ENCODE assay signal across 8 mouse cellular contexts in the genomic region with DNA sequence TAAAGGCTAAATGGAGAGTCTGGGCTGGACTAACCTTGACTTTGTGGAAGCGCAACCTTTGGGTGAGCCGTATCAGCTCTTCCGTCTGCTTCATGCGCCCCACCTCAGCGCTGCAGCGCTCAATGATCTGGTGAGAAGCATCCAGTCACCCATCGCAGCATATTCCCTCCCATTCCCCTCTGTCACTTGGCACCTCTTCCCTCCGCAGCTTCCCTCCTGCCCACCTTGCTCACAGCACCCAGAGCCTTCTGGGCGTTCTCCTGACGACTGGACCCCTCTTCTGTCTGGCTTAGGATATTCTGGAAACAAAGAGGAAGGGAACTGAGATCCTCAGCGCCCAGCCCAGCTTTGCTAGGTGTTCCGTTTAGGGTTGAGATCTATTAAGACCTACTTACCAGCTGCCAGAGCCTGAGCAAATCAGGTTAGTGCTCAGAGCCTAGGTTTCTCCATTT. TPM values are rescaled to one million over a fixed set of nuclear protein-coding genes. Genes with fewer than 3 reads are reported as not detected.
DNase-seq lines count a peak whose midpoint lies in the region; ATAC-seq lines count a peak whose summit lies in the region.
"Had no signal": no experiment of that assay in that cellular context is flagged by ENCODE, and none has a peak within 500 bp of the region (broad histone marks: within the 10 kb centered on the region; RNA-seq: fewer than 3 reads in every experiment).

No protein-coding gene starts in this region.

- peak overlapping the region; percentile 18 for H3K4me3 ChIP-seq in forebrain, embryonic 14.5 days (ENCODE audit: low read depth, low read length)
- H3K4me3 ChIP-seq in midbrain, embryonic 15.5 days: peak overlapping the region; percentile 47
- no peak overlapping the region for H3K4me3 ChIP-seq in liver, embryonic 12.5 days

- peak; percentile 58 for DNase-seq in ES-CJ7 (ENCODE audit: low read depth, low spot score)
- peak; percentile 88 for DNase-seq in brain, adult 2 months (ENCODE audit: low read depth, low spot score)
- peak; percentile 53 for DNase-seq in forebrain, embryonic 14.5 days (ENCODE audit: low spot score)
- no peak for DNase-seq in thymus, postnatal 0 days (ENCODE audit: low spot score)
- DNase-seq in embryo, embryonic 11 days: no peak
- DNase-seq: spleen, adult 18-20 months had no signal

- no peaks in the 10 kb centered on the region for H3K4me1 ChIP-seq in forebrain, embryonic 14.5 days (ENCODE audit: control insufficient read depth, insufficient read depth, low read length)
- peaks cover 17% of the 10 kb centered on the region for H3K4me1 ChIP-seq in midbrain, embryonic 15.5 days
- 0 out of 2 replicates have a peak, but pooled peaks cover 5% of the 10 kb centered on the region for H3K4me1 ChIP-seq in liver, embryonic 12.5 days

- peak; percentile 48 for ATAC-seq in forebrain, embryonic 14.5 days
- ATAC-seq in midbrain, embryonic 15.5 days (replicated peaks): peak; percentile 90
- no peak for ATAC-seq in liver, embryonic 12.5 days

- H3K27me3 ChIP-seq in forebrain, embryonic 14.5 days (replicated peaks; ENCODE audit: control insufficient read depth, insufficient read depth, low read length): 0 out of 2 replicates have a peak, but pooled peaks cover 3% of the 10 kb centered on the region
- no peaks in the 10 kb centered on the region; the same call in 1 of the 2 replicates for H3K27me3 ChIP-seq in midbrain, embryonic 15.5 days (replicated peaks)
- H3K27me3 ChIP-seq in liver, embryonic 12.5 days (replicated peaks): peaks cover 34% of the 10 kb centered on the region

- no peaks in the 10 kb centered on the region for H3K36me3 ChIP-seq in forebrain, embryonic 14.5 days (ENCODE audit: control insufficient read depth, insufficient read depth, low read length)
- H3K36me3 ChIP-seq in midbrain, embryonic 15.5 days (replicated peaks): no peaks in the 10 kb centered on the region
- no peaks in the 10 kb centered on the region for H3K36me3 ChIP-seq in liver, embryonic 12.5 days

- peak overlapping the region; percentile 52 for H3K9ac ChIP-seq in forebrain, embryonic 14.5 days (ENCODE audit: low read length)
- H3K9ac ChIP-seq in midbrain, embryonic 15.5 days: peak overlapping the region; percentile 43
- H3K9ac ChIP-seq in liver, embryonic 12.5 days: no peak overlapping the region

- H3K27ac ChIP-seq in forebrain, embryonic 14.5 days (ENCODE audit: low read depth, low read length): peak overlapping the region; percentile 28; the same call in 1 of the 2 replicates
- H3K27ac ChIP-seq in midbrain, embryonic 15.5 days: peak overlapping the region; percentile 91
- H3K27ac ChIP-seq in liver, embryonic 12.5 days: no peak overlapping the region

- WGBS in forebrain, embryonic 14.5 days: 7% methylated on average over 12 of the region's 12 CpGs
- 6% methylated on average over 12 of the region's 12 CpGs for WGBS in midbrain, embryonic 15.5 days
- 47% methylated on average over 12 of the region's 12 CpGs for WGBS in liver, embryonic 12.5 days (ENCODE audit: insufficient replicate concordance)

- no peaks in the 10 kb centered on the region for H3K9me3 ChIP-seq in forebrain, embryonic 14.5 days (replicated peaks; ENCODE audit: control insufficient read depth, low read length)
- no peaks in the 10 kb centered on the region for H3K9me3 ChIP-seq in midbrain, embryonic 15.5 days
- no peaks in the 10 kb centered on the region for H3K9me3 ChIP-seq in liver, embryonic 12.5 days (replicated peaks)

- peak overlapping the region; percentile 39 for H3K4me2 ChIP-seq in forebrain, embryonic 14.5 days (ENCODE audit: low read length)
- H3K4me2 ChIP-seq in midbrain, embryonic 15.5 days: peak overlapping the region; percentile 55
- no peak overlapping the region for H3K4me2 ChIP-seq in liver, embryonic 12.5 days

RNA-seq across cellular contexts. Expression of gene Arhgef15, which starts 9.7 kb away (rescaled TPM):
- polyA plus RNA-seq in forebrain, embryonic 14.5 days (2014; fragmentation: Nextera tagmentation; extraction: Ambion mirVana): 5.8 and 6.3 TPM in 2 replicates
- polyA plus RNA-seq in midbrain, embryonic 15.5 days (2015; fragmentation: Nextera tagmentation; extraction: Ambion mirVana): 24.2 and 28.7 TPM in 2 replicates
- 2.9 and 3.0 TPM in 2 replicates for polyA plus RNA-seq in liver, embryonic 12.5 days (2016; fragmentation: Nextera tagmentation; extraction: Ambion mirVana)
- 1.0 and 1.1 TPM in 2 replicates for polyA plus RNA-seq in thymus, postnatal 0 days (2015; fragmentation: Nextera tagmentation; extraction: Ambion mirVana)

RNA-seq across cellular contexts. Expression of gene Slc25a35, which starts 20.4 kb away (rescaled TPM):
- 0.75 and 1.2 TPM in 2 replicates for polyA plus RNA-seq in forebrain, embryonic 14.5 days (2014; fragmentation: Nextera tagmentation; extraction: Ambion mirVana)
- 1.3 and 1.6 TPM in 2 replicates for polyA plus RNA-seq in midbrain, embryonic 15.5 days (2015; fragmentation: Nextera tagmentation; extraction: Ambion mirVana)
- polyA plus RNA-seq in liver, embryonic 12.5 days (2016; fragmentation: Nextera tagmentation; extraction: Ambion mirVana): 0.87 and 0.90 TPM in 2 replicates
- polyA plus RNA-seq in thymus, postnatal 0 days (2015; fragmentation: Nextera tagmentation; extraction: Ambion mirVana): 4.0 and 4.8 TPM in 2 replicates

RNA-seq across cellular contexts. Expression of gene Odf4, which starts 20.7 kb away (rescaled TPM):
- polyA plus RNA-seq in forebrain, embryonic 14.5 days (2014; fragmentation: Nextera tagmentation; extraction: Ambion mirVana): 0.23 TPM in 1 of 2 replicates, not detected in the other
- 0.60 and 0.84 TPM in 2 replicates for polyA plus RNA-seq in midbrain, embryonic 15.5 days (2015; fragmentation: Nextera tagmentation; extraction: Ambion mirVana)
- polyA plus RNA-seq in liver, embryonic 12.5 days (2016; fragmentation: Nextera tagmentation; extraction: Ambion mirVana): not detected in 2 replicates
- not detected in 2 replicates for polyA plus RNA-seq in thymus, postnatal 0 days (2015; fragmentation: Nextera tagmentation; extraction: Ambion mirVana)

RNA-seq across cellular contexts. Expression of gene Rangrf, which starts 27.4 kb away (rescaled TPM):
- polyA plus RNA-seq in forebrain, embryonic 14.5 days (2014; fragmentation: Nextera tagmentation; extraction: Ambion mirVana): 35.2 and 43.5 TPM in 2 replicates
- polyA plus RNA-seq in midbrain, embryonic 15.5 days (2015; fragmentation: Nextera tagmentation; extraction: Ambion mirVana): 22.0 and 22.7 TPM in 2 replicates
- polyA plus RNA-seq in liver, embryonic 12.5 days (2016; fragmentation: Nextera tagmentation; extraction: Ambion mirVana): 54.7 and 61.0 TPM in 2 replicates
- polyA plus RNA-seq in thymus, postnatal 0 days (2015; fragmentation: Nextera tagmentation; extraction: Ambion mirVana): 38.6 and 44.6 TPM in 2 replicates

RNA-seq across cellular contexts. Expression of gene Rpl26, which starts 46.2 kb away (rescaled TPM):
- 673 and 871 TPM in 2 replicates for polyA plus RNA-seq in forebrain, embryonic 14.5 days (2014; fragmentation: Nextera tagmentation; extraction: Ambion mirVana)
- 529 and 538 TPM in 2 replicates for polyA plus RNA-seq in midbrain, embryonic 15.5 days (2015; fragmentation: Nextera tagmentation; extraction: Ambion mirVana)
- 938 and 976 TPM in 2 replicates for polyA plus RNA-seq in liver, embryonic 12.5 days (2016; fragmentation: Nextera tagmentation; extraction: Ambion mirVana)
- polyA plus RNA-seq in thymus, postnatal 0 days (2015; fragmentation: Nextera tagmentation; extraction: Ambion mirVana): 1,221 and 1,303 TPM in 2 replicates

Comparison
In these comparisons a context has a peak if more than half of its experiments do, and no peak if none do; other contexts are left out.
1. DNase-seq: peak in ES-CJ7 (single experiment), brain, adult 2 months (single experiment) and forebrain, embryonic 14.5 days (single experiment); none in thymus, postnatal 0 days (single experiment) and embryo, embryonic 11 days (single experiment).